Mouse (Mus musculus) ES-E14 (cell line): Measurements from ENCODE around the gene Acsl1.

ENCODE experiments used
- CHD2 ChIP-seq: IDR thresholded peaks from 2 replicates; pipeline ENCODE4 v1.6.1; 2014; ENCODE audit warnings: mild to moderate bottlenecking, low read depth, low read length, inconsistent platforms
- ZC3H11A ChIP-seq: IDR thresholded peaks from 2 replicates; pipeline ENCODE4 v1.6.1; 2012; ENCODE audit warnings: low read depth, mild to moderate bottlenecking, inconsistent platforms, low read length, borderline replicate concordance

DNA sequence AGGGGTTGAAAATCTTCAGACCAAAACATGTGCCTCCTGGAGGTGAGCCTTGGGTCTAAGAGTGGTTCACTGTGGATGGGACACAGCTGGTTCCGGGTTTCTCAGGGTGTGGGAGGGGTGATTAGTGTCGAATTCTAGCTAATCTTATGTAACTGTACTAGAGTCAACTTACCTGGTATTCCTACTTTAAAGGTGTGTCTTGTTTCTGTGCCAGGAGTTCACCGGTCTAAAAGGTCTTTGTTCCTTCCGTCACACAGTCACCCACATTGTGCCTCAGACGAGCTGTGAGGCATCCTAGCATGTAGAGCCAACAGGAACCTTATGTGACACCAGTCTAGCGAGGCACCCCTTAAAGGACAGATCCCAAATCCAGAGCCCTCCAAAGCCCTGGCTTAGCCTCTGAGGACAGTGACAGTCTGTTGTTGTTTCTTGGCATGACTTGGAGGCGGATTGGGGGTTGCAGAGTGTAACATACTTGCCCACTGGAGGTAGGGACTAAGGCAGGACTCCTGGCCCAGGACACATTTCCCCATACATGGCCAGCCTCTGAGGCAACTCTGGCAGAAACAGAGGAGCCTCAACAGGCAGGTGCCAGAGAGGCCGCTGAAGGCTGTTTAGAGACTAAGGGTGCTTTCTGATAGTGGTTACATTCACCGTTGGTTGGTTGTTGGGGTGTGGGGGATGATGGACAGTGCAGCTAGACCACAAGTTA, 7.1 kb downstream of the Acsl1 start:
- TF ChIP-seq ZC3H11A (no peak), CHD2 (no peak)
